Mouse (Mus musculus) splenic B cell, adult 2 months (primary cell): ENCODE measurements around the gene Etfb.
A peak's percentile ranks its signal among the peaks of the same experiment; 100 is the strongest.
"Not testable (repeated sequence)": the region's sequence is repeated elsewhere in the genome, so short reads cannot be mapped to it uniquely, and the experiment has no call there.

Experiments used
- DNase-seq: peaks from one replicate; pipeline ENCODE4 v3.0.0-alpha.2; 2011; ENCODE audit warnings: low read depth, low spot score
- H3K27me3 ChIP-seq: 2 replicates; pipeline ENCODE4 v1.6.1; 2012; ENCODE audit warnings: mild to moderate bottlenecking, low read length, moderate library complexity, mixed read lengths; ENCODE audit not compliant: control insufficient read depth, poor library complexity, insufficient read depth, severe bottlenecking
- H3K36me3 ChIP-seq: 2 replicates; pipeline ENCODE4 v1.6.1; 2012; ENCODE audit warnings: mild to moderate bottlenecking, low read length, moderate library complexity, mixed read lengths; ENCODE audit not compliant: control insufficient read depth, poor library complexity, insufficient read depth, severe bottlenecking

Etfb gene

GRCm38 (mm10) chr7:43443917-43444293 lies at the start of gene Etfb, which contains the start of gene Gm45233:
Gene Etfb (plus strand): TSS chr7:43444083.
Gene Gm45233 (plus strand): TSS chr7:43444128.
- Histone ChIP-seq H3K27me3 (no peaks in the 10 kb centered on the region), H3K36me3 (no peaks in the 10 kb centered on the region)
- DNase-seq = peak; percentile 94

DNA sequence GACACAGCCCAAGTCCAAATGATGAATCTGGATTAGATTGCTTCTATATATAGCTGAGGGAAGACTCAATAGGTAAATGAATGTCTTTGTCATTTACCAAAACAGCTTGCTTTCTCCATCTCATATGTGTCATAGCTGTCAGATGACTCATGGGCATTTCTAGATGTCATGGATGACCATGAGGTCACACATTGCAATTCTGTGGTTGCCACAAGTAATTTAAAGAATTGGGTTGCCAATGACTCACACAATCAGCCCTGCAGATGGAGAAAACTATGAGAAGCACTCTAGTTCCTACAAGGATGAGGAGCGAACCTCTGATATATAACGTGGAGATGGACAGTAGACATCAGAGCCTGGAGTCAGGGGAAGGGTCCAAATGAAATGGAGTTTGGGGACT lies 44.4 kb upstream of the Etfb start:
- no peaks in the 10 kb centered on the region for H3K27me3 ChIP-seq
- DNase-seq = no peak
- H3K36me3 ChIP-seq = no peaks in the 10 kb centered on the region; the same call in 1 of the 2 replicates

DNA sequence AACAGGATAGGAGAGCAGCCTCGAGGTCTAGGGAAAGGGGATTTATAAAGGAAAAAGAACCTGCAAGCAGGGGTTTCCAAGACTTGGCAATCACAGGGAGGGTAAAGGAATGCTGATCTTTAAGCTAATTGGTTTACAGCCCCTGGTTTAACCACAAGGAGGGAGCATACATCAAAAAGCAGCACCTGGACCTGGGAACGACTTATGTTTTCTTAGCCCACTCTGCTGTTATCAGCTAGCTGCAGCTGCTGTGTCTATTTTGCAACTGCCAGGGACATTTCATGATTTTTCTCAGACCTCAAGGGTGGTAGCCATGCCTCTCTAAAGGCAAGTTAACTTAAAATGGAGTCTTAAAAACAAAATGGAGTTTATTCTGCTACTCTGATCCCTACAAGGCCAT lies 41.2 kb upstream of the Etfb start:
- Histone ChIP-seq H3K36me3 (no peaks in the 10 kb centered on the region), H3K27me3 (no peaks in the 10 kb centered on the region)
- no peak for DNase-seq

- H3K27me3 ChIP-seq = no peaks in the 10 kb centered on the region
- DNase-seq = peak; percentile 66
- H3K36me3 ChIP-seq = peaks cover 3% of the 10 kb centered on the region
Observed at GRCm38 (mm10) chr7:43407573-43407972, 36.3 kb upstream of the Etfb start.

DNA sequence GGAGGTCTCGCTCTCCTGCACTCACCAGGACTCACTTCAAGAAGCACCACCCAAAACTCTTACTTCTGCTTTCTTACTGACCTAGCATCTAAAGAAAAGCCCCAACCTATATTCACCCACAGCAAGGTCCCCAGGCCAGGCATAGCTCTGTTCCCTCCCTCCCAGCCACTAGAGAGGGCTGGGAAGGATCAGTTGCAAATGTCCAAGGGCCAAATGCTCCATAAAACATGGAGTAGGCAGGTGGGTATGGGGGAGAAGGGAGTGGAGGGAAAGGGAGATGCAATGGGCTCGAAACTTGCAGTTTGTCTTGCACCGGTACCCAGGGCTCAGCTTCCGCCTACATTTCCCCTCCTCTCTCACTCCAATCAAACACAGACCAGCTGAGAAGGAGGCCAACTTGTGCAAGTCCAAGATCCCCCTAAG lies 35.7 kb upstream of the Etfb start, which contains the start of gene Siglecg:
Gene Siglecg, plus strand, starts transcription at position 74 of the 423 bp plus-strand sequence.
- peak; percentile 75 for DNase-seq
- Histone ChIP-seq H3K27me3 (no peaks in the 10 kb centered on the region), H3K36me3 (peaks cover 3% of the 10 kb centered on the region)

GRCm38 (mm10) chr7:43409084-43409483 lies 34.8 kb upstream of the Etfb start:
- H3K36me3 ChIP-seq = peaks cover 3% of the 10 kb centered on the region
- DNase-seq = no peak
- no peaks in the 10 kb centered on the region for H3K27me3 ChIP-seq

DNA sequence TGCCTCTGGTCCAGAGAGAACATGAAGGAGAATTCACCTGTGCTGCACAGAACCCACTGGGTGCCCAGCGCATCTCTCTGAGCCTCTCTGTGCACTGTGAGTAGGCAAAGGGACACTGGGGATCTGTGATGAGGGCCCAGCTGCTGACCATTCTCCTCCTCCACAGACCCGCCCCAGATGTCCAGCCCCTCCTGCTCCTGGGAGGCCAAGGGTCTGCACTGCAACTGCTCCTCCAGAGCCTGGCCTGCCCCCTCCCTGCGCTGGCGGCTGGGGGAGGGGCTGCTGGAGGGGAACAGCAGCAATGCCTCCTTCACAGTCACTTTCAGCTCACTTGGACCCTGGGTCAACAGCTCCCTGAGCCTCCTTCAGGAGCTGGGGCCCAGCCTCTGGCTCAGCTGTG lies 32.2 kb upstream of the Etfb start:
- not testable (repeated sequence) for H3K27me3 ChIP-seq, DNase-seq, H3K36me3 ChIP-seq

GRCm38 (mm10) chr7:43417298-43417697 lies 26.6 kb upstream of the Etfb start:
- Histone ChIP-seq H3K36me3 (peaks cover 12% of the 10 kb centered on the region), H3K27me3 (no peaks in the 10 kb centered on the region)
- DNase-seq = no peak

DNA sequence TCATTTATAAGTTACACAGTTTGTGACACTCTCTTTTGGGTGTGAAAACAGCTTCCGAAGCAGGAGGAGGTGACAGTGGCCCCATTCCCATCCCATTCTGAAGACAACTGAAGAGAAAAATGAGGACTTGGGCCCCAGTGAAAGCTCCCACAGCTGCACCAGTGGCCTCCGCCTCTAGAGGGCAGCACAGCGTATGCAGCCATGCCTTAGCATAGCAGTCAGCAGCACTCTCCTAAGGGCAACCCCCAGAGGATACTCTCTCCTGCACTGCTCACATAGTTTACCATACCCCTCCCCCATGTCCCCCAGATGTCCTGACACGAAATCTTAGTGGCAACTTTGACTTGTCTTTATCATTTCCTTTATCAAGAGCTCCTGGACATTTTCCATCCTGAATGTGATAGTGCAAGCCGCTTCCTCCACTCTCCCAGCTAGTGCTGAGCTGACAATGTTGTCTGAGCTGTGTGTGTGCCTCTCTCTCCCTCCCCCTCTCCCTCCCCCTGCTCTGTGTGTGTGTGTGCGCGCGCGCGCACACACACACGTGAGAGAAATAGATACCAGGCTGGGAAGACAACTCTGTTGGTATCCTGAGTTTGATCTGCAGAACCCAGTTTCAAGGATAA lies 20.8 kb upstream of the Etfb start:
- DNase-seq = peak; percentile 85
- Histone ChIP-seq H3K27me3 (no peaks in the 10 kb centered on the region), H3K36me3 (peaks cover 4% of the 10 kb centered on the region; the same call in 1 of the 2 replicates)

- no peak for DNase-seq
Observed at GRCm38 (mm10) chr7:43423991-43424625, 19.8 kb upstream of the Etfb start.

DNA sequence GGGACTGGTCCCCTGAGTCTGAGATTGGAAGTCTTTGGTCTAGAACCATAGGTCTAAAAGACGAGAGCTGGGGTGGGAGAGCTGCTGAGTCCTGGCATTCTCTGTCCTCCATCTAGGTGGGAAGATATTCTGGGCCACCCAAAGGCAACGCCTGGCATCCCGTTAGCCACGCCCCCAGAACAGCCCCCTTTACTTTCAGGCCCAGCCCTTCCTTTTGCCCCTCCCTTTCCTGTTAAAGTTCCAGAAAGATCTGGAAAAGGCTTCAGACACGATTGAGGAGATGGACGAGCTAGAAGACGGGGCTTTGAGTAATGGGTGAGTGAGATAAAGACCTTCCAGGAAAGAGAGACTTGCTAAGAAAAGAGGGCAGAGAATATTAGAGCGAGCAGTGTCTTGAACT lies 16.5 kb upstream of the Etfb start, which contains the start of gene Lim2:
Gene Lim2, plus strand, starts transcription at position 265 of the 400 bp plus-strand sequence.
- H3K36me3 ChIP-seq = no peaks in the 10 kb centered on the region
- H3K27me3 ChIP-seq = no peaks in the 10 kb centered on the region
- DNase-seq = no peak

More at GRCm38 (mm10) chr7:43423991-43424625, 19.8 kb upstream of the Etfb start:
- Histone ChIP-seq H3K36me3 (peaks cover 4% of the 10 kb centered on the region; the same call in 1 of the 2 replicates), H3K27me3 (no peaks in the 10 kb centered on the region)

- Histone ChIP-seq H3K27me3 (no peaks in the 10 kb centered on the region), H3K36me3 (no peaks in the 10 kb centered on the region)
- no peak for DNase-seq
Observed at GRCm38 (mm10) chr7:43429500-43429899, 14.4 kb upstream of the Etfb start.

DNA sequence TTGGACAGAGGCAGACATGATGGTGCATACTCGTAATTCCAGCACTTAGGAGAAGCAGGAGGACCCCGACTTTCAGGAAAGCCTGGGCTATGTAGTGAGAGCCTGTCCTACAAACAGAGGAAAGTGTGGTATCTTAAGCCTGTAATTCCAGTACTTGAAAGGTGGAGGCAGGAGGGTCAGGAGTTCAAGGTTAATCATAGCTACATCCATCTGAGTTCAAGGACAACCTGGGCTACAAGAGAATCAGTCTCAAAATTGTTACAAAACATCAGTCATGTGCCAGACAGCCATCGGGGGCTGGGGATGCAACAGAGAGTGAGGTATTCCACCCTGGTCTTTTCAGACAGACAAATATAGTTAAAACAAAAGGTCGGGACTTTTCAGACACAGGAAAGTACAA lies 11.0 kb upstream of the Etfb start:
- no peaks in the 10 kb centered on the region for H3K36me3 ChIP-seq
- no peak for DNase-seq
- no peaks in the 10 kb centered on the region for H3K27me3 ChIP-seq

DNA sequence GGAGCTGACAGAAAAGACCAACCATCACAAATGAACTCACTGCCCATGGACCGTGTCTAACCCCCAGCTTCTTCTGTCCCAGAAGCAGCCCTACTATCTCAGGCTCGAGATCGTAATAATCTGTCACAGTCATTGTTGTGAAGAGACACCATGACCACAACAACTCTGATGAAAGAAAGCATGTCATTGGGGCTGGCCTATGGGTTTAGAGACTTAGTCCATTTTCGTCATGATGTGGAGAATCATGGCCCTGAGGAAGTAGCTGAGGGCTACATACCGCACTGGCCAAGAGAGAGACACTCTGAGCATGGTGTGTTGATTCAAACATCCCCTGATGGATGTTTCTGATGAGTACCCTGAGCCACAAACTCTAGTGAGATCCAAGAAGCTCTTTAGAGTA lies 9.2 kb upstream of the Etfb start:
- H3K27me3 ChIP-seq = no peaks in the 10 kb centered on the region
- no peak for DNase-seq
- H3K36me3 ChIP-seq = no peaks in the 10 kb centered on the region

DNA sequence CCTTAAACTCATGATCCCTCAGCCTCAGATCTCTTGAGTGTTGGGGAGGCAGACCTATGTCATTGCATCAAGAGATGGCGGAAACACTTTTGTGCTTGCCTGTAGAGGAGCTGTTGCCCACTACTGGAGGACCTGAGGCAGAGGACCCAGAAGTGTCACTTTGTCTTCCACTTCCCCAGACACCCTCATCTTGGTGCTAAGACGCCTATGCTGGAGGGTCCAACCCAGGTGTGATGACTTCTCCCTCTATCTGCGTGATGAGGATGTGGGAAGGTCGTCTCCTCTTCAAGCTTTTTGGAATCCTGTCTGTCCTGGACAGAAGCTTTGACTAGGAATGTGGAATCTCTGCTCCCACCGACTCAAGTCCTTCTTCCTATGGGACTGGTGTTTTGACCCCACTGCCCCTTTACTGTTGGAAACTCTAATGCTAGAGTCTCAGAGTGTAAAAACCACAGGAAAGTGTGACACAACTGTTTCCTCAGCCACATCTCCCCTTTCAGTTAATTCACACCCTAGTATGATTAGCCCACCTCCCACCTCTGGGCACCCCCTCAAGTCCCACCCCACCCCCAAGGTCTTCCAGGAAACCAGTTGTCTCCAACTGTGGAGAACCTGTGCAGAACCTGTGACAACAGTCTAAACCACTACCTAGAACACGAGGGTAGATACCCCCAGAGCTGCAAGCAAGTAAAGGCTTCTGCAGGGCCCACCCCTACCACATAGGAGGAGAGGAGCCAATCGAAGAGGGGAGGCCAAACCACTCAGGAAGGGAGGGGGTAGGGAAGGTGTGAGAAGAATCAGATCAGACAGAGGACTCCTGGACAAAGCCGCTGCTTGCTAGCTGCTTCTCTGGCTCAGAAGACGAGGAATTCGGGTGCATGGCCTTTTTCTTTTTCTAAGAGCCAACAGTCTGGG lies 7.3 kb upstream of the Etfb start, which contains the start of gene Nkg7:
Gene Nkg7, plus strand, starts transcription at position 733 of the 915 bp plus-strand sequence.
- H3K36me3 ChIP-seq = no peaks in the 10 kb centered on the region
- no peaks in the 10 kb centered on the region for H3K27me3 ChIP-seq
- no peak for DNase-seq
